Mouse (Mus musculus): ENCODE results near the gene Rora.
"Not testable (repeated sequence)": the region's sequence is repeated elsewhere in the genome, so short reads cannot be mapped to it uniquely, and the experiment has no call there.

Gene Rora

GRCm38 (mm10) chr9:69051890-69052289 lies 398.3 kb downstream of the Rora start:
- DNase-seq (ENCODE audit: low read depth in 2 of 2, low spot score in 2 of 2): no peak

- DNase-seq (ENCODE audit: low read depth in 2 of 2, low spot score in 2 of 2): no peak
These were observed 401.7 kb downstream of the Rora start for GRCm38 (mm10) chr9:69055302-69055701.

GRCm38 (mm10) chr9:69071203-69071867 lies 417.7 kb downstream of the Rora start:
- no peak for DNase-seq (ENCODE audit: low read depth in 2 of 2, low spot score in 2 of 2)

GRCm38 (mm10) chr9:69073271-69073670 lies 419.7 kb downstream of the Rora start:
- no peak for DNase-seq (ENCODE audit: low read depth in 2 of 2, low spot score in 2 of 2)

GRCm38 (mm10) chr9:69084086-69084719 lies 430.6 kb downstream of the Rora start:
- DNase-seq (ENCODE audit: low read depth in 2 of 2, low spot score in 2 of 2): no peak

- no peak for DNase-seq (ENCODE audit: low read depth in 2 of 2, low spot score in 2 of 2)
These were observed 431.4 kb downstream of the Rora start for GRCm38 (mm10) chr9:69084720-69085661.

- DNase-seq (ENCODE audit: low read depth in 2 of 2, low spot score in 2 of 2): no peak
These were observed 433.3 kb downstream of the Rora start for GRCm38 (mm10) chr9:69086844-69087243.

- no peak for DNase-seq (ENCODE audit: low read depth in 2 of 2, low spot score in 2 of 2)
These were observed 433.7 kb downstream of the Rora start for GRCm38 (mm10) chr9:69087325-69087724.

GRCm38 (mm10) chr9:69090749-69091270 lies 437.2 kb downstream of the Rora start:
- DNase-seq (ENCODE audit: low read depth in 2 of 2, low spot score in 2 of 2): no peak

- no peak for DNase-seq (ENCODE audit: low read depth in 2 of 2, low spot score in 2 of 2)
These were observed 438.8 kb downstream of the Rora start for GRCm38 (mm10) chr9:69092119-69093013.

GRCm38 (mm10) chr9:69100153-69100756 lies 446.7 kb downstream of the Rora start:
- not testable (repeated sequence) for DNase-seq (ENCODE audit: low read depth in 2 of 2, low spot score in 2 of 2)

GRCm38 (mm10) chr9:69104321-69104720 lies 450.7 kb downstream of the Rora start:
- DNase-seq (ENCODE audit: low read depth in 2 of 2, low spot score in 2 of 2): no peak

GRCm38 (mm10) chr9:69109618-69110300 lies 456.2 kb downstream of the Rora start:
- DNase-seq (ENCODE audit: low read depth in 2 of 2, low spot score in 2 of 2): no peak

GRCm38 (mm10) chr9:69110301-69110674 lies 456.7 kb downstream of the Rora start:
- DNase-seq (ENCODE audit: low read depth in 2 of 2, low spot score in 2 of 2): no peak

GRCm38 (mm10) chr9:69110706-69111105 lies 457.1 kb downstream of the Rora start:
- peak; percentile 13 to 20 for DNase-seq (ENCODE audit: low read depth in 2 of 2, low spot score in 2 of 2)

GRCm38 (mm10) chr9:69111539-69111938 lies 458.0 kb downstream of the Rora start:
- DNase-seq (ENCODE audit: low read depth in 2 of 2, low spot score in 2 of 2): no peak

GRCm38 (mm10) chr9:69114429-69114984 lies 460.9 kb downstream of the Rora start:
- DNase-seq (ENCODE audit: low read depth in 2 of 2, low spot score in 2 of 2): no peak

GRCm38 (mm10) chr9:69116740-69117139 lies 463.2 kb downstream of the Rora start:
- DNase-seq (ENCODE audit: low read depth in 2 of 2, low spot score in 2 of 2): no peak

GRCm38 (mm10) chr9:69121117-69121740 lies 467.6 kb downstream of the Rora start:
- no peak for DNase-seq (ENCODE audit: low read depth in 2 of 2, low spot score in 2 of 2)
